Mouse (Mus musculus): ENCODE results near the gene Pias3.

DNA sequence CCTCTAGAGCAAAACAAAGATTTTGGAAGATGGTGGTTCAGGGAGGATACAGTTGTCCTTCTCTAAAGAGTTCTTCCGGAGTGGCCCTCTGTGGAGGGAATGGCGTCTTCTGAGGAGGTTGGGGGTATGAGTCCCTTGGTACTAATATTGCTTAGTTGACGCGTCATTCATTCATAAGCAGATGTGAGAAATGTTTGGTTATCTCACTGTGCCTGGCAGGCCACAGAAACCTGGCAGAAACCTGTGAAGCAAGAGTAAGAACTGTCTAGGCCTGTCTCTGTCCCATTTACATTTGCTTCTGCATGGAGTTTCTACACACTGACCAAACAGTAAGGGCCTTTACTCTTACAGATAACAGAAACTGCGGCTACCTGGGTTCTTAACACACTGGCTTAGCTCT, 24.7 kb upstream of the Pias3 start:
- TF ChIP-seq CTCF (IDR thresholded peaks at IDR 0.05; ENCODE audit: borderline replicate concordance, extremely low read depth, insufficient read depth, insufficient read length) (no peak), POLR2A (IDR thresholded peaks at IDR 0.05; ENCODE audit: borderline replicate concordance, extremely low read depth, insufficient read depth, insufficient read length, poor library complexity, severe bottlenecking) (no peak)

All from brain, embryonic 14.5 days (tissue).